Mouse (Mus musculus): ENCODE measurements at regions not wholly inside any gene's neighbourhood (a gene's known extent, or its start where the extent isn't known, plus 50 kb on each side); places are given as distances from the start of the nearest gene placed in this dataset.

- Histone ChIP-seq H3K27ac (ENCODE audit: control insufficient read depth, low read depth, low read length) (no peak overlapping the region), H3K9me3 (replicated peaks; ENCODE audit: insufficient read depth, low read length) (no peaks in the 10 kb centered on the region), H3K79me2 (ENCODE audit: control insufficient read depth, insufficient read depth, low read length, poor library complexity) (no peaks in the 10 kb centered on the region), H3K9ac (ENCODE audit: control insufficient read depth, low read depth, low read length, poor library complexity, severe bottlenecking) (no peak overlapping the region), H3K4me1 (ENCODE audit: control insufficient read depth in 1 of 2, insufficient read depth in 2 of 2, low read length in 2 of 2) (no peaks in the 10 kb centered on the region), H3K27me3 (ENCODE audit: control insufficient read depth in 1 of 2, insufficient read depth in 2 of 2, low read length in 2 of 2) (no peaks in the 10 kb centered on the region), H3K36me3 (ENCODE audit: control insufficient read depth in 1 of 2, insufficient read depth in 2 of 2, low read length in 2 of 2) (no peaks in the 10 kb centered on the region), H3K4me3 (ENCODE audit: control insufficient read depth in 1 of 2, insufficient read depth in 1 of 2, low read depth in 2 of 2, low read length in 2 of 2) (no peak overlapping the region)
- no peak for TF ChIP-seq NELFE (IDR thresholded peaks at IDR 0.05; ENCODE audit: low read depth, low read length)
- TF ChIP-seq ZKSCAN1 (IDR thresholded peaks at IDR 0.05; ENCODE audit: low read depth, low read length): no peak
- TF ChIP-seq USF1 (IDR thresholded peaks at IDR 0.05; ENCODE audit: low read depth, low read length): no peak
- TF ChIP-seq MAFK (IDR thresholded peaks at IDR 0.05; ENCODE audit: borderline replicate concordance, low read depth, low read length): no peak
- TF ChIP-seq BHLHE40 (IDR thresholded peaks at IDR 0.05; ENCODE audit: borderline replicate concordance, low read depth, low read length): no peak
- no peak for TF ChIP-seq HCFC1 (IDR thresholded peaks at IDR 0.05; ENCODE audit: low read depth, low read length)
- TF ChIP-seq RCOR1 (IDR thresholded peaks at IDR 0.05; ENCODE audit: low read depth, low read length): no peak
- no peak for TF ChIP-seq SMC3 (IDR thresholded peaks at IDR 0.05; ENCODE audit: low read depth, low read length)
- TF ChIP-seq USF2 (IDR thresholded peaks at IDR 0.05; ENCODE audit: borderline replicate concordance in 1 of 2, insufficient read depth in 1 of 2, low read depth in 1 of 2, low read length in 2 of 2): no peak
- no peak for TF ChIP-seq JUND (IDR thresholded peaks at IDR 0.05; ENCODE audit: low read depth, low read length)
- TF ChIP-seq POLR2A (IDR thresholded peaks at IDR 0.05; ENCODE audit: control insufficient read depth in 1 of 2, insufficient read depth in 1 of 2, low read depth in 1 of 2, low read length in 2 of 2, poor library complexity in 1 of 2): no peak
- no peak for TF ChIP-seq TCF12 (IDR thresholded peaks at IDR 0.05; ENCODE audit: low read depth, low read length)
- no peak for TF ChIP-seq GATA1 (IDR thresholded peaks at IDR 0.05; ENCODE audit: low read depth, low read length)
- no peak for DNase-seq (ENCODE audit: low read depth, low spot score)
These were observed 233.5 kb upstream of the Mctp2 start for GRCm38 (mm10) chr7:72539915-72540314.

GRCm38 (mm10) chr7:72541521-72542478 is 235.4 kb upstream of the Mctp2 start:
- H3K79me2 ChIP-seq (ENCODE audit: control insufficient read depth, insufficient read depth, low read length, poor library complexity): no peaks in the 10 kb centered on the region
- no peaks in the 10 kb centered on the region for H3K4me1 ChIP-seq (ENCODE audit: control insufficient read depth in 1 of 2, insufficient read depth in 2 of 2, low read length in 2 of 2)
- H3K27ac ChIP-seq (ENCODE audit: control insufficient read depth, low read depth, low read length): no peak overlapping the region
- no peak overlapping the region for H3K4me3 ChIP-seq (ENCODE audit: control insufficient read depth in 1 of 2, insufficient read depth in 1 of 2, low read depth in 2 of 2, low read length in 2 of 2)
- H3K9me3 ChIP-seq (replicated peaks; ENCODE audit: insufficient read depth, low read length): no peaks in the 10 kb centered on the region
- no peaks in the 10 kb centered on the region for H3K27me3 ChIP-seq (ENCODE audit: control insufficient read depth in 1 of 2, insufficient read depth in 2 of 2, low read length in 2 of 2)
- no peak for DNase-seq (ENCODE audit: low read depth, low spot score)
- TF ChIP-seq MAFK (IDR thresholded peaks at IDR 0.05; ENCODE audit: borderline replicate concordance, low read depth, low read length): no peak
- no peak for TF ChIP-seq ZMIZ1 (IDR thresholded peaks at IDR 0.05; ENCODE audit: low read depth, low read length)
- no peak for TF ChIP-seq ZC3H11A (IDR thresholded peaks at IDR 0.05; ENCODE audit: low read depth, low read length)
- TF ChIP-seq BHLHE40 (IDR thresholded peaks at IDR 0.05; ENCODE audit: borderline replicate concordance, low read depth, low read length): no peak
- no peak for TF ChIP-seq CHD1 (IDR thresholded peaks at IDR 0.05; ENCODE audit: low read depth, low read length)
- TF ChIP-seq POLR2AphosphoS5 (IDR thresholded peaks at IDR 0.05; ENCODE audit: borderline replicate concordance, low read depth, low read length): no peak
- no peak for TF ChIP-seq UBTF (IDR thresholded peaks at IDR 0.05; ENCODE audit: borderline replicate concordance, insufficient read depth, low read depth, low read length)
- TF ChIP-seq RCOR1 (IDR thresholded peaks at IDR 0.05; ENCODE audit: low read depth, low read length): no peak
- TF ChIP-seq CTCF (IDR thresholded peaks at IDR 0.05 in 2 of 3, conservative IDR thresholded peaks at IDR 0.05 in 1 of 3; ENCODE audit: control insufficient read depth in 1 of 3, insufficient read depth in 1 of 3, low read depth in 2 of 3, low read length in 3 of 3, poor library complexity in 1 of 3, severe bottlenecking in 1 of 3): no peak
- no peak for TF ChIP-seq NRF1 (IDR thresholded peaks at IDR 0.05; ENCODE audit: insufficient read depth, low read depth, low read length, poor library complexity, severe bottlenecking)
- no peak for TF ChIP-seq USF1 (IDR thresholded peaks at IDR 0.05; ENCODE audit: low read depth, low read length)
- H3K9ac ChIP-seq (ENCODE audit: control insufficient read depth, low read depth, low read length, poor library complexity, severe bottlenecking): no peak overlapping the region
- H3K36me3 ChIP-seq (ENCODE audit: control insufficient read depth in 1 of 2, insufficient read depth in 2 of 2, low read length in 2 of 2): no peaks in the 10 kb centered on the region

Measured in MEL (cell line).